In the genomic region with DNA sequence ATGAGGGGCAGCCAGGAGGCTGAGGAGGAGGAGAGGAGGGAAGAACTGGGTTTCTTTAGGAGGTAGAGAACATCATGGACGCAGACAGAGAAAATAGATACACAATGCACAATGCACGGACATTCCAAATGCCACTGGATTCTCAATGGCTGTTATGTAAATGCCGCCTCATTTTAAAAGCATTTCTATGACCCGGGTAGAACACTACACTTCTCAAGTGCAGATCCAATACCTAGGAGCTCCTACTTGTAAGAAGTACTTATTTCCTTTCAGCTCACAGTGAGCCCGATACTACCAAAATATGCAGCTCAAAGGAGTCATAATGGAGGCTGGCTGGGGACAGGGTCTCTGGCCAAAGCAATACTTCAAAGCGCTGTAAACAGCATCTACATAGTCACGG, we compare ENCODE assay signal across 26 mouse cellular contexts. TPM values are rescaled to one million over a fixed set of nuclear protein-coding genes. Genes with fewer than 3 reads are reported as not detected.
DNase-seq lines count a peak whose midpoint lies in the region; ATAC-seq and TF ChIP-seq lines count a peak whose summit lies in the region.
"Had no signal": no experiment of that assay in that cellular context is flagged by ENCODE, and none has a peak within 500 bp of the region (broad histone marks: within the 10 kb centered on the region; RNA-seq: fewer than 3 reads in every experiment).

No protein-coding gene starts in this region.

- no peak overlapping the region for H3K9ac ChIP-seq in kidney, embryonic 14.5 days (ENCODE audit: low read depth, low read length)
- H3K9ac ChIP-seq: embryonic facial prominence, embryonic 15.5 days; forebrain, embryonic 12.5 days; forebrain, postnatal 0 days; heart, embryonic 15.5 days; limb, embryonic 12.5 days; liver, embryonic 15.5 days; midbrain, embryonic 15.5 days had no signal

- TF ChIP-seq POLR2A in lung, adult 2 months (IDR thresholded peaks at IDR 0.05; ENCODE audit: borderline replicate concordance, extremely low read depth, low read depth, low read length): no peak

- peaks cover 39% of the 10 kb centered on the region for H3K4me1 ChIP-seq in kidney, embryonic 14.5 days (ENCODE audit: control insufficient read depth, insufficient read depth, low read length)
- peaks cover 18% of the 10 kb centered on the region for H3K4me1 ChIP-seq in lung, adult 2 months (ENCODE audit: control insufficient read depth, insufficient read depth, low read length)
- H3K4me1 ChIP-seq: liver, embryonic 15.5 days had no signal

- peak overlapping the region; percentile 55 for H3K27ac ChIP-seq in kidney, embryonic 14.5 days (ENCODE audit: low read depth, low read length)
- peak overlapping the region; percentile 76 for H3K27ac ChIP-seq in left cerebral cortex, adult 2 months
- H3K27ac ChIP-seq: embryonic facial prominence, embryonic 10.5 days; embryonic facial prominence, embryonic 15.5 days; forebrain, embryonic 12.5 days; heart, embryonic 10.5 days; heart, embryonic 15.5 days; limb, embryonic 12.5 days; liver, embryonic 15.5 days; midbrain, embryonic 10.5 days; midbrain, embryonic 15.5 days had no signal

- no peak for ATAC-seq in kidney, embryonic 14.5 days (ENCODE audit: low FRiP score, low TSS enrichment)
- ATAC-seq: forebrain, postnatal 0 days; midbrain, embryonic 15.5 days had no signal

- no peaks in the 10 kb centered on the region for H3K36me3 ChIP-seq in kidney, embryonic 14.5 days (ENCODE audit: control insufficient read depth, insufficient read depth, low read length)
- H3K36me3 ChIP-seq: embryonic facial prominence, embryonic 10.5 days; embryonic facial prominence, embryonic 15.5 days; forebrain, embryonic 12.5 days; heart, embryonic 10.5 days; heart, embryonic 15.5 days; limb, embryonic 12.5 days; liver, embryonic 15.5 days; midbrain, embryonic 10.5 days; midbrain, embryonic 15.5 days had no signal

- no peak overlapping the region for H3K4me3 ChIP-seq in kidney, embryonic 14.5 days (ENCODE audit: low read length)
- no peak overlapping the region for H3K4me3 ChIP-seq in left cerebral cortex, adult 2 months
- no peak overlapping the region for H3K4me3 ChIP-seq in lung, adult 2 months (replicated peaks; ENCODE audit: extremely low read depth, low read depth, low read length)
- H3K4me3 ChIP-seq: embryonic facial prominence, embryonic 10.5 days; embryonic facial prominence, embryonic 15.5 days; forebrain, embryonic 12.5 days; heart, embryonic 10.5 days; heart, embryonic 15.5 days; limb, embryonic 12.5 days; liver, embryonic 15.5 days; midbrain, embryonic 10.5 days; midbrain, embryonic 15.5 days had no signal

- intact Hi-C loops in left cerebral cortex, adult 2 months (cut with DNase I): loop anchor here (2.0 kb wide), 1 partner anchor 56 kb away; no protein-coding TSS in a partner anchor
- intact Hi-C loops in left cerebral cortex, postnatal 25 days (cut with DNase I): no loop called here

- no peaks in the 10 kb centered on the region for H3K27me3 ChIP-seq in kidney, embryonic 14.5 days (ENCODE audit: control insufficient read depth, insufficient read depth, low read length)
- H3K27me3 ChIP-seq: embryonic facial prominence, embryonic 15.5 days; forebrain, embryonic 12.5 days; heart, embryonic 15.5 days; liver, embryonic 15.5 days; midbrain, embryonic 15.5 days had no signal

- H3K9me3 ChIP-seq in kidney, embryonic 14.5 days (ENCODE audit: control insufficient read depth, low read length): no peaks in the 10 kb centered on the region
- H3K9me3 ChIP-seq: embryonic facial prominence, embryonic 10.5 days; embryonic facial prominence, embryonic 15.5 days; forebrain, embryonic 12.5 days; heart, embryonic 10.5 days; heart, embryonic 15.5 days; limb, embryonic 12.5 days; liver, embryonic 15.5 days; midbrain, embryonic 10.5 days; midbrain, embryonic 15.5 days had no signal

- no peak for TF ChIP-seq CTCF in left cerebral cortex, adult 2 months (IDR thresholded peaks at IDR 0.05)
- no peak for TF ChIP-seq CTCF in lung, adult 2 months (IDR thresholded peaks at IDR 0.05; ENCODE audit: insufficient read depth, low read length)

- no peak for DNase-seq in kidney, adult 8-10 months
- no peak for DNase-seq in left cerebral cortex, adult 2 months (ENCODE audit: extremely low spot score in 1 of 2, low spot score in 2 of 2)
- no peak for DNase-seq in left cerebral cortex, postnatal 25 days (ENCODE audit: low spot score in 2 of 2)
- DNase-seq in lung, postnatal 25 days (ENCODE audit: low spot score): peak; percentile 57
- no peak for DNase-seq in lung, adult 2 months
- DNase-seq in thymus, postnatal 4 days: no peak
- DNase-seq: adrenal gland, postnatal 25 days; B cell, adult 2 months; cerebellum, adult 11-12 months; cerebellum, postnatal 14 days; forebrain, postnatal 0 days; gastrocnemius, postnatal 14 days; kidney, postnatal 4 days; right cerebral cortex, adult 18-20 months; spleen, adult 18-20 months; thymus, postnatal 14 days had no signal

- 89% methylated on average over 7 of the region's 7 CpGs for WGBS in kidney, embryonic 14.5 days
- 69% methylated on average over 7 of the region's 7 CpGs for WGBS in lung, adult 2 months

- H3K4me2 ChIP-seq in kidney, embryonic 14.5 days (replicated peaks; ENCODE audit: low read depth, low read length): no peak overlapping the region
- H3K4me2 ChIP-seq: embryonic facial prominence, embryonic 15.5 days; forebrain, embryonic 12.5 days; heart, embryonic 15.5 days; limb, embryonic 12.5 days; liver, embryonic 15.5 days; midbrain, embryonic 15.5 days had no signal

RNA-seq across cellular contexts. Expression of a gene that starts 12.8 kb away (rescaled TPM):
- 9.1 and 11.5 TPM in 2 replicates for polyA plus RNA-seq in kidney, embryonic 14.5 days (2014; fragmentation: Nextera tagmentation; extraction: Ambion mirVana)
- total RNA-seq in left cerebral cortex, adult 2 months (2021): 100 to 1,000 TPM; 238 to 239 TPM
- total RNA-seq in left cerebral cortex, postnatal 25 days (2021): 100 to 1,000 TPM; 203 to 227 TPM
- polyA plus RNA-seq in lung, adult 2 months (2012; rRNA removed): 55.1 and 77.9 TPM in 2 replicates
